Mouse (Mus musculus) myocyte (in vitro differentiated cells): ENCODE data around the gene Fcer1g.

Experiments used
- CEBPB ChIP-seq: IDR thresholded peaks from 2 replicates; pipeline ENCODE4 v1.6.1; 2011; ENCODE audit warnings: mild to moderate bottlenecking, moderate library complexity; ENCODE audit not compliant: poor library complexity, insufficient read depth, severe bottlenecking
- E2F4 ChIP-seq: IDR thresholded peaks from one replicate; pipeline ENCODE4 v1.6.1; 2011; ENCODE audit warnings: mild to moderate bottlenecking, control low read depth, moderate library complexity; ENCODE audit not compliant: insufficient read depth
- MAX ChIP-seq: IDR thresholded peaks from one replicate; pipeline ENCODE4 v1.6.1; 2011; ENCODE audit warnings: low read depth, mild to moderate bottlenecking, control low read depth
- MYOD1 ChIP-seq, 3 experiments: IDR thresholded peaks; one replicate each; pipeline ENCODE4 v1.6.1; 2011; ENCODE audit warnings: control low read depth in 2 of 3, low read depth in 2 of 3, mild to moderate bottlenecking in 2 of 3, moderate library complexity in 1 of 3; ENCODE audit not compliant: insufficient read length in 2 of 3, control insufficient read depth in 1 of 3
- MYOG ChIP-seq, 3 experiments: IDR thresholded peaks; one replicate each; pipeline ENCODE4 v1.6.1; 2011; ENCODE audit warnings: control low read depth in 2 of 3, low read depth in 2 of 3, mild to moderate bottlenecking in 2 of 3; ENCODE audit not compliant: insufficient read length in 2 of 3, control insufficient read depth in 1 of 3, insufficient read depth in 1 of 3
- POLR2A ChIP-seq: IDR thresholded peaks from one replicate; pipeline ENCODE4 v1.6.1; 2011; ENCODE audit warnings: low read depth, mild to moderate bottlenecking, control low read depth, moderate library complexity; ENCODE audit not compliant: insufficient read length
- POLR2AphosphoS2 ChIP-seq: IDR thresholded peaks from one replicate; pipeline ENCODE4 v1.6.1; 2011; ENCODE audit warnings: low read depth, control low read depth; ENCODE audit not compliant: insufficient read length
- TCF12 ChIP-seq: IDR thresholded peaks from one replicate; pipeline ENCODE4 v1.6.1; 2011; ENCODE audit warnings: mild to moderate bottlenecking, control low read depth; ENCODE audit not compliant: poor library complexity, insufficient read depth, severe bottlenecking

- TF ChIP-seq POLR2A (no peak), TCF12 (no peak), CEBPB (no peak), E2F4 (no peak), POLR2AphosphoS2 (no peak), MAX (no peak), MYOG (IDR thresholded peaks at IDR 0.05; ENCODE audit: control insufficient read depth in 1 of 3, insufficient read depth in 1 of 3, insufficient read length in 2 of 3, low read depth in 2 of 3) (no peak), MYOD1 (IDR thresholded peaks at IDR 0.05; ENCODE audit: control insufficient read depth in 1 of 3, insufficient read length in 2 of 3, low read depth in 2 of 3) (no peak)
These were observed 17.8 kb downstream of the Fcer1g start for GRCm38 (mm10) chr1:171216241-171216955.
